Mouse (Mus musculus) hindbrain, embryonic 16.5 days (tissue): ENCODE data around the gene Smim20. TPM values are rescaled to one million over a fixed set of nuclear protein-coding genes. Genes with fewer than 3 reads are reported as not detected.

ENCODE experiments used
- ATAC-seq: fragments of 200-750 bp; cut with Nextera tagmentation; 2 replicates; pipeline ENCODE4 v1.8.0; 2017; ENCODE audit warnings: moderate TSS enrichment, moderate library complexity
- H3K27ac ChIP-seq: fragments of 300-500 bp; sonication (generic); 2 replicates; pipeline ENCODE4 v1.5.1; 2014; ENCODE audit warnings: low read depth, mild to moderate bottlenecking, control low read depth, low read length, moderate library complexity
- H3K27me3 ChIP-seq: fragments of 300-500 bp; sonication (generic); replicated peaks from 2 replicates; pipeline ENCODE4 v1.6.1; 2014; ENCODE audit warnings: low read length; ENCODE audit not compliant: control insufficient read depth, insufficient read depth
- H3K36me3 ChIP-seq: fragments of 300-500 bp; sonication (generic); 2 replicates; pipeline ENCODE4 v1.6.1; 2014; ENCODE audit warnings: mild to moderate bottlenecking, low read length, moderate library complexity, mixed read lengths; ENCODE audit not compliant: control insufficient read depth, insufficient read depth
- H3K4me1 ChIP-seq: fragments of 300-500 bp; sonication (generic); 2 replicates; pipeline ENCODE4 v1.6.1; 2014; ENCODE audit warnings: low read depth, low read length; ENCODE audit not compliant: control insufficient read depth, insufficient read depth
- H3K4me2 ChIP-seq: fragments of 300-500 bp; sonication (generic); 2 replicates; pipeline ENCODE4 v1.6.1; 2014; ENCODE audit warnings: mild to moderate bottlenecking, low read length, control low read depth, moderate library complexity
- H3K4me3 ChIP-seq: fragments of 300-500 bp; sonication (generic); 2 replicates; pipeline ENCODE4 v1.5.1; 2014; ENCODE audit warnings: mild to moderate bottlenecking, low read length, control low read depth, moderate library complexity
- H3K9ac ChIP-seq: fragments of 300-500 bp; sonication (generic); 2 replicates; pipeline ENCODE4 v1.6.1; 2014; ENCODE audit warnings: low read depth, mild to moderate bottlenecking, control low read depth, low read length, moderate library complexity
- H3K9me3 ChIP-seq: fragments of 300-500 bp; sonication (generic); 2 replicates; pipeline ENCODE4 v1.6.1; 2014; ENCODE audit warnings: mild to moderate bottlenecking, low read length, moderate library complexity; ENCODE audit not compliant: control insufficient read depth
- WGBS: fragments of 180-500 bp; shearing (Covaris S2); extraction: QIAGEN DNeasy Blood & Tissue Kit; methylation state at CpG from one replicate; pipeline ENCODE4 v1.1.7; 2014; 5-methylcytosine and 5-hydroxymethylcytosine counted together
- polyA plus RNA-seq: library from polyadenylated mRNA; unstranded; fragments of >200 nt; fragmentation: Nextera tagmentation; extraction: Ambion mirVana; gene quantifications from 2 replicates; pipeline ENCODE4 v1.2.1, GENCODE M21; 2015

Smim20 gene
- polyA plus RNA-seq, 1 experiment from 2014 or later = 80.1 TPM

GRCm38 (mm10) chr5:53241109-53241508, 25.8 kb upstream of the Smim20 start:
- H3K9ac ChIP-seq = no peak overlapping the region

GRCm38 (mm10) chr5:53241963-53242362, 24.9 kb upstream of the Smim20 start:
- Histone ChIP-seq H3K27me3 (no peaks in the 10 kb centered on the region), H3K4me1 (peaks cover 2% of the 10 kb centered on the region; the same call in 1 of the 2 replicates), H3K36me3 (no peaks in the 10 kb centered on the region), H3K9me3 (no peaks in the 10 kb centered on the region), H3K9ac (no peak overlapping the region), H3K4me3 (no peak overlapping the region), H3K4me2 (no peak overlapping the region), H3K27ac (no peak overlapping the region)
- 75% methylated on average over 5 of the region's 5 CpGs for WGBS
- ATAC-seq = no peak

More at GRCm38 (mm10) chr5:53241109-53241508, 25.8 kb upstream of the Smim20 start:
- no peak for ATAC-seq
- no peaks in the 10 kb centered on the region for H3K36me3 ChIP-seq
- H3K27ac ChIP-seq = no peak overlapping the region
- 43% methylated on average over 2 of the region's 2 CpGs for WGBS
- H3K4me1 ChIP-seq = peaks cover 2% of the 10 kb centered on the region; the same call in 1 of the 2 replicates
- H3K27me3 ChIP-seq = no peaks in the 10 kb centered on the region
- no peak overlapping the region for H3K4me3 ChIP-seq
- H3K4me2 ChIP-seq = no peak overlapping the region
- no peaks in the 10 kb centered on the region for H3K9me3 ChIP-seq

- Histone ChIP-seq H3K9me3 (no peaks in the 10 kb centered on the region), H3K27ac (no peak overlapping the region), H3K4me3 (no peak overlapping the region), H3K36me3 (no peaks in the 10 kb centered on the region), H3K9ac (no peak overlapping the region), H3K4me2 (no peak overlapping the region), H3K4me1 (peaks cover 2% of the 10 kb centered on the region; the same call in 1 of the 2 replicates), H3K27me3 (no peaks in the 10 kb centered on the region)
- ATAC-seq = no peak
- 81% methylated on average over 7 of the region's 7 CpGs for WGBS
Observed at GRCm38 (mm10) chr5:53242865-53243499, 23.9 kb upstream of the Smim20 start.

- Histone ChIP-seq H3K4me2 (no peak overlapping the region), H3K4me3 (no peak overlapping the region), H3K36me3 (no peaks in the 10 kb centered on the region), H3K4me1 (peaks cover 5% of the 10 kb centered on the region), H3K27me3 (no peaks in the 10 kb centered on the region), H3K9ac (no peak overlapping the region), H3K9me3 (no peaks in the 10 kb centered on the region), H3K27ac (no peak overlapping the region)
- no peak for ATAC-seq
- WGBS = 53% methylated on average over 10 of the region's 10 CpGs
Observed at GRCm38 (mm10) chr5:53243933-53244332, 22.9 kb upstream of the Smim20 start.

- Histone ChIP-seq H3K4me1 (peaks cover 2% of the 10 kb centered on the region), H3K27ac (no peak overlapping the region), H3K27me3 (no peaks in the 10 kb centered on the region), H3K36me3 (no peaks in the 10 kb centered on the region), H3K4me3 (no peak overlapping the region), H3K4me2 (no peak overlapping the region), H3K9me3 (no peaks in the 10 kb centered on the region), H3K9ac (no peak overlapping the region)
- 25% methylated on average over 11 of the region's 11 CpGs for WGBS
- ATAC-seq = no peak
Observed at GRCm38 (mm10) chr5:53248499-53248898, 18.4 kb upstream of the Smim20 start.

- Histone ChIP-seq H3K36me3 (no peaks in the 10 kb centered on the region), H3K9me3 (no peaks in the 10 kb centered on the region), H3K4me3 (no peak overlapping the region), H3K27me3 (no peaks in the 10 kb centered on the region), H3K27ac (no peak overlapping the region), H3K9ac (no peak overlapping the region), H3K4me1 (peaks cover 2% of the 10 kb centered on the region), H3K4me2 (no peak overlapping the region)
- peak; percentile 79 for ATAC-seq
- 44% methylated on average over 4 of the region's 4 CpGs for WGBS
Observed at GRCm38 (mm10) chr5:53249431-53250061, 17.3 kb upstream of the Smim20 start.

- no peak overlapping the region for H3K4me2 ChIP-seq
- no peak overlapping the region for H3K9ac ChIP-seq
- no peak overlapping the region for H3K4me3 ChIP-seq
- H3K9me3 ChIP-seq = no peaks in the 10 kb centered on the region
- H3K27ac ChIP-seq = no peak overlapping the region
- no peaks in the 10 kb centered on the region for H3K36me3 ChIP-seq
- ATAC-seq = no peak
- whole genome bisulfite sequencing = 72% methylated on average over 5 of the region's 5 CpGs
- H3K27me3 ChIP-seq = no peaks in the 10 kb centered on the region
- H3K4me1 ChIP-seq = no peaks in the 10 kb centered on the region; the same call in 1 of the 2 replicates
Observed at GRCm38 (mm10) chr5:53254154-53254553, 12.7 kb upstream of the Smim20 start.

GRCm38 (mm10) chr5:53254821-53255220, 12.1 kb upstream of the Smim20 start:
- no peak for ATAC-seq
- Histone ChIP-seq H3K4me1 (no peaks in the 10 kb centered on the region; the same call in 1 of the 2 replicates), H3K9me3 (no peaks in the 10 kb centered on the region), H3K27me3 (no peaks in the 10 kb centered on the region), H3K27ac (no peak overlapping the region), H3K4me3 (no peak overlapping the region), H3K4me2 (no peak overlapping the region), H3K36me3 (no peaks in the 10 kb centered on the region), H3K9ac (no peak overlapping the region)
- 67% methylated on average over 3 of the region's 3 CpGs for WGBS

- Histone ChIP-seq H3K9ac (peak overlapping the region; percentile 42), H3K9me3 (no peaks in the 10 kb centered on the region), H3K4me2 (peak overlapping the region; percentile 68), H3K36me3 (no peaks in the 10 kb centered on the region), H3K4me3 (peak overlapping the region; percentile 35), H3K4me1 (no peaks in the 10 kb centered on the region; the same call in 1 of the 2 replicates), H3K27ac (no peak overlapping the region), H3K27me3 (no peaks in the 10 kb centered on the region)
- peak; percentile 67 for ATAC-seq
- 4% methylated on average over 29 of the region's 29 CpGs for WGBS
Observed at GRCm38 (mm10) chr5:53258038-53258786, 8.7 kb upstream of the Smim20 start.
